Comparison of ENCODE assay signal across 16 mouse cellular contexts in the genomic region with DNA sequence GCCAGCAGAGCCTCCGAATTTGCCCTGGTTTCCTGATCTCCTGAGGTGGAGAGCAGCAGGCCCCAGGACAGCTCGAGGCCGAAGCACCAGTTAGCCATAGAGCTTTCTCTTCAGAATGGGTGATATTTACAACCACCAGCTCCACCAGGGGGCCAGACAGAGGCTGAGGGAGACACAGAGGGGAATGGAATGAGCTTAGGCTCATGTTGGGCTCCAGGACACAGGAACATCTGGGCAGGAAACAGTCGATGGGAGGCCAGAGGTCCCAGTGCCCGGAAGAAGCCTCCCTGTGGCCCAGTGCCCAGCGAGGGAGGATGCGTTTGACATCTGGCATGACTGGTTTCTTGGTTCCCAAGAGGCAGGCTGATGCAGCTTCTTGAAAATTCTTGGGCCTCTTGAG. TPM values are rescaled to one million over a fixed set of nuclear protein-coding genes. Genes with fewer than 3 reads are reported as not detected.
DNase-seq lines count a peak whose midpoint lies in the region; ATAC-seq and TF ChIP-seq lines count a peak whose summit lies in the region.
"Had no signal": no experiment of that assay in that cellular context is flagged by ENCODE, and none has a peak within 500 bp of the region (broad histone marks: within the 10 kb centered on the region; RNA-seq: fewer than 3 reads in every experiment).

No protein-coding gene starts in this region.

- no peaks in the 10 kb centered on the region for H3K4me1 ChIP-seq in forebrain, postnatal 0 days (ENCODE audit: insufficient read depth)
- H3K4me1 ChIP-seq in forebrain, embryonic 15.5 days = no peaks in the 10 kb centered on the region
- H3K4me1 ChIP-seq in kidney, adult 2 months (ENCODE audit: control insufficient read depth, insufficient read depth, low read length) = no peaks in the 10 kb centered on the region
- peaks cover 9% of the 10 kb centered on the region for H3K4me1 ChIP-seq in kidney, embryonic 15.5 days
- no peaks in the 10 kb centered on the region for H3K4me1 ChIP-seq in lung, postnatal 0 days (ENCODE audit: insufficient read depth, low read depth, low read length)
- no peaks in the 10 kb centered on the region for H3K4me1 ChIP-seq in liver, embryonic 11.5 days (replicated peaks; ENCODE audit: control insufficient read depth, insufficient read depth, low read length)
- H3K4me1 ChIP-seq: embryonic facial prominence, embryonic 15.5 days; midbrain, embryonic 15.5 days had no signal

- no peak overlapping the region for H3K9ac ChIP-seq in forebrain, postnatal 0 days
- no peak overlapping the region for H3K9ac ChIP-seq in forebrain, embryonic 15.5 days (replicated peaks)
- no peak overlapping the region for H3K9ac ChIP-seq in kidney, embryonic 15.5 days
- no peak overlapping the region for H3K9ac ChIP-seq in lung, postnatal 0 days (replicated peaks; ENCODE audit: low read depth)
- H3K9ac ChIP-seq in liver, embryonic 11.5 days (ENCODE audit: low read depth, low read length) = no peak overlapping the region
- H3K9ac ChIP-seq: embryonic facial prominence, embryonic 15.5 days; liver, postnatal 0 days; midbrain, embryonic 15.5 days had no signal

- no peak overlapping the region for H3K4me2 ChIP-seq in forebrain, postnatal 0 days (ENCODE audit: low read depth)
- no peak overlapping the region for H3K4me2 ChIP-seq in forebrain, embryonic 15.5 days (replicated peaks)
- no peak overlapping the region for H3K4me2 ChIP-seq in kidney, embryonic 15.5 days
- no peak overlapping the region for H3K4me2 ChIP-seq in lung, postnatal 0 days (replicated peaks; ENCODE audit: low read depth, low read length)
- H3K4me2 ChIP-seq in liver, embryonic 11.5 days = no peak overlapping the region
- H3K4me2 ChIP-seq: embryonic facial prominence, embryonic 15.5 days; midbrain, embryonic 15.5 days had no signal

- 88% methylated on average over 7 of the region's 7 CpGs for WGBS in forebrain, postnatal 0 days
- WGBS in forebrain, embryonic 15.5 days = 91% methylated on average over 7 of the region's 7 CpGs
- 56% methylated on average over 7 of the region's 7 CpGs for WGBS in kidney, adult 2 months
- 70% methylated on average over 7 of the region's 7 CpGs for WGBS in kidney, embryonic 15.5 days
- 51% methylated on average over 7 of the region's 7 CpGs for WGBS in lung, postnatal 0 days
- 70% methylated on average over 7 of the region's 7 CpGs for WGBS in liver, embryonic 11.5 days

- no peak for TF ChIP-seq POLR2A in kidney, adult 2 months (IDR thresholded peaks at IDR 0.05; ENCODE audit: low read depth, low read length)

- TF ChIP-seq CTCF in forebrain, postnatal 0 days (IDR thresholded peaks at IDR 0.05; ENCODE audit: low read depth) = 0 out of 2 replicates have a peak, but pooled peaks have one; percentile 18
- TF ChIP-seq CTCF in kidney, adult 2 months (conservative IDR thresholded peaks at IDR 0.05; ENCODE audit: insufficient read depth, insufficient read length, low read depth, low read length) = no peak
- TF ChIP-seq CTCF in lung, postnatal 0 days (IDR thresholded peaks at IDR 0.05) = peak; percentile 52

- ATAC-seq in forebrain, postnatal 0 days = no peak
- ATAC-seq in forebrain, embryonic 15.5 days (replicated peaks) = no peak
- ATAC-seq in kidney, embryonic 15.5 days (replicated peaks; ENCODE audit: low FRiP score) = no peak
- ATAC-seq in lung, postnatal 0 days = peak; percentile 43
- ATAC-seq in liver, embryonic 11.5 days (replicated peaks; ENCODE audit: low FRiP score) = no peak
- ATAC-seq: liver, postnatal 0 days; midbrain, embryonic 15.5 days; Patski had no signal

- H3K27me3 ChIP-seq in forebrain, postnatal 0 days (ENCODE audit: insufficient read depth, low read length) = no peaks in the 10 kb centered on the region
- H3K27me3 ChIP-seq in forebrain, embryonic 15.5 days = no peaks in the 10 kb centered on the region
- H3K27me3 ChIP-seq in kidney, adult 2 months (replicated peaks; ENCODE audit: control insufficient read depth, insufficient read depth, low read length) = no peaks in the 10 kb centered on the region
- no peaks in the 10 kb centered on the region for H3K27me3 ChIP-seq in kidney, embryonic 15.5 days
- H3K27me3 ChIP-seq in lung, postnatal 0 days (replicated peaks; ENCODE audit: insufficient read depth, low read length) = no peaks in the 10 kb centered on the region
- no peaks in the 10 kb centered on the region for H3K27me3 ChIP-seq in liver, embryonic 11.5 days (replicated peaks; ENCODE audit: control insufficient read depth, insufficient read depth, low read length)
- H3K27me3 ChIP-seq: embryonic facial prominence, embryonic 15.5 days; midbrain, embryonic 15.5 days; Patski had no signal

- no peak overlapping the region for H3K27ac ChIP-seq in forebrain, postnatal 0 days (ENCODE audit: low read depth, low read length)
- H3K27ac ChIP-seq in forebrain, embryonic 15.5 days (replicated peaks) = no peak overlapping the region
- H3K27ac ChIP-seq in kidney, adult 2 months (ENCODE audit: insufficient read depth, low read depth, low read length) = no peak overlapping the region
- H3K27ac ChIP-seq in kidney, embryonic 15.5 days = no peak overlapping the region
- no peak overlapping the region for H3K27ac ChIP-seq in lung, postnatal 0 days (ENCODE audit: low read length)
- no peak overlapping the region for H3K27ac ChIP-seq in liver, embryonic 11.5 days (ENCODE audit: low read depth, low read length)
- H3K27ac ChIP-seq: embryonic facial prominence, embryonic 15.5 days; midbrain, embryonic 15.5 days had no signal

- no peak overlapping the region for H3K4me3 ChIP-seq in forebrain, postnatal 0 days (ENCODE audit: low read depth, low read length)
- no peak overlapping the region for H3K4me3 ChIP-seq in forebrain, embryonic 15.5 days
- no peak overlapping the region for H3K4me3 ChIP-seq in kidney, adult 2 months (ENCODE audit: insufficient read depth, low read depth, low read length)
- H3K4me3 ChIP-seq in kidney, embryonic 15.5 days (replicated peaks) = no peak overlapping the region
- H3K4me3 ChIP-seq in lung, postnatal 0 days (ENCODE audit: low read depth, low read length) = no peak overlapping the region
- H3K4me3 ChIP-seq in liver, embryonic 11.5 days (ENCODE audit: low read depth, low read length) = no peak overlapping the region
- H3K4me3 ChIP-seq: embryonic facial prominence, embryonic 15.5 days; midbrain, embryonic 15.5 days had no signal

- no peaks in the 10 kb centered on the region for H3K9me3 ChIP-seq in forebrain, postnatal 0 days (ENCODE audit: low read length)
- H3K9me3 ChIP-seq in forebrain, embryonic 15.5 days = no peaks in the 10 kb centered on the region
- H3K9me3 ChIP-seq in kidney, embryonic 15.5 days (replicated peaks) = no peaks in the 10 kb centered on the region
- no peaks in the 10 kb centered on the region for H3K9me3 ChIP-seq in lung, postnatal 0 days (ENCODE audit: low read length)
- no peaks in the 10 kb centered on the region for H3K9me3 ChIP-seq in liver, embryonic 11.5 days (ENCODE audit: control insufficient read depth, low read length)
- H3K9me3 ChIP-seq: embryonic facial prominence, embryonic 15.5 days; midbrain, embryonic 15.5 days had no signal

- no peak for TF ChIP-seq EP300 in lung, postnatal 0 days (IDR thresholded peaks at IDR 0.05)

- no peak for DNase-seq in forebrain, postnatal 0 days
- DNase-seq in kidney, adult 2 months = peak; percentile 61
- DNase-seq in adrenal gland, adult 8-10 months = peak; percentile 10
- peak; percentile 19 for DNase-seq in lung, postnatal 0 days (ENCODE audit: low spot score)
- DNase-seq in liver, embryonic 11.5 days (ENCODE audit: low spot score) = no peak
- DNase-seq in frontal cortex, postnatal 36 days (ENCODE audit: low spot score in 2 of 2) = no peak
- DNase-seq: cerebellum, postnatal 14 days; left cerebral cortex, postnatal 4 days; liver, postnatal 0 days had no signal

- peaks cover 63% of the 10 kb centered on the region for H3K36me3 ChIP-seq in forebrain, postnatal 0 days (ENCODE audit: insufficient read depth)
- H3K36me3 ChIP-seq in forebrain, embryonic 15.5 days = peaks cover 41% of the 10 kb centered on the region
- no peaks in the 10 kb centered on the region for H3K36me3 ChIP-seq in kidney, adult 2 months (ENCODE audit: control insufficient read depth, insufficient read depth, low read length)
- peaks cover 11% of the 10 kb centered on the region; the same call in 1 of the 2 replicates for H3K36me3 ChIP-seq in kidney, embryonic 15.5 days
- no peaks in the 10 kb centered on the region for H3K36me3 ChIP-seq in lung, postnatal 0 days (ENCODE audit: insufficient read depth, low read length)
- H3K36me3 ChIP-seq in liver, embryonic 11.5 days (ENCODE audit: control insufficient read depth, insufficient read depth, low read length) = no peaks in the 10 kb centered on the region

RNA-seq across cellular contexts. Expression of gene Cacng1, which starts 17.8 kb away (rescaled TPM):
- 1.4 and 2.1 TPM in 2 replicates for total RNA-seq in forebrain, postnatal 0 days (2014; rRNA removed)
- 1.1 and 1.3 TPM in 2 replicates for polyA plus RNA-seq in forebrain, postnatal 0 days (2015; fragmentation: Nextera tagmentation; extraction: Ambion mirVana)
- polyA plus RNA-seq in forebrain, embryonic 15.5 days (2015; fragmentation: Nextera tagmentation; extraction: Ambion mirVana) = 0.27 and 0.34 TPM in 2 replicates
- polyA plus RNA-seq in kidney, adult 2 months (2012; rRNA removed) = 0.19 and 1.4 TPM in 2 replicates
- polyA plus RNA-seq in kidney, embryonic 15.5 days (2015; fragmentation: Nextera tagmentation; extraction: Ambion mirVana) = 1.3 and 2.9 TPM in 2 replicates
- total RNA-seq in adrenal gland, adult 8-10 months (2022) = under 1 TPM in 2 of 4 experiments, not detected in 2; 0.21 to 0.28 TPM
- polyA plus RNA-seq in lung, postnatal 0 days (2015; fragmentation: Nextera tagmentation; extraction: Ambion mirVana) = 0.14 and 1.6 TPM in 2 replicates
- not detected in 2 replicates for polyA plus RNA-seq in liver, embryonic 11.5 days (2014; fragmentation: Nextera tagmentation; extraction: Ambion mirVana)
- total RNA-seq: hematopoietic stem cell, adult 5-6 weeks; layer of hippocampus, adult 8-10 months had no signal

Comparison
In these comparisons a context has a peak if more than half of its experiments do, and no peak if none do; other contexts are left out.
1. DNase-seq: peak in kidney, adult 2 months (single experiment), adrenal gland, adult 8-10 months (single experiment) and lung, postnatal 0 days (single experiment); none in forebrain, postnatal 0 days (single experiment), liver, embryonic 11.5 days (single experiment) and frontal cortex, postnatal 36 days (0 of 2).